Mouse (Mus musculus) lung, postnatal 0 days (tissue): ENCODE data around the gene Ubald1. TPM values are rescaled to one million over a fixed set of nuclear protein-coding genes. Genes with fewer than 3 reads are reported as not detected.

Source experiments
- ATAC-seq: fragments of 200-750 bp; cut with Nextera tagmentation; 2 replicates; pipeline ENCODE4 v1.8.0; 2017; ENCODE audit warnings: moderate library complexity
- DNase-seq: peaks from one replicate; pipeline ENCODE4 v3.0.0-alpha.2; 2016; ENCODE audit warnings: low spot score
- H3K27ac ChIP-seq: fragments of 300-500 bp; sonication (generic); 2 replicates; pipeline ENCODE4 v1.5.1; 2014; ENCODE audit warnings: antibody characterized with exemption, mild to moderate bottlenecking, low read length, mixed read lengths
- H3K27me3 ChIP-seq: fragments of 300-500 bp; sonication (generic); replicated peaks from 2 replicates; pipeline ENCODE4 v1.6.1; 2014; ENCODE audit warnings: low read length, mixed read lengths; ENCODE audit not compliant: insufficient read depth
- H3K36me3 ChIP-seq: fragments of 300-500 bp; sonication (generic); 2 replicates; pipeline ENCODE4 v1.6.1; 2014; ENCODE audit warnings: low read length, mixed read lengths; ENCODE audit not compliant: insufficient read depth
- H3K4me1 ChIP-seq: fragments of 300-500 bp; sonication (generic); 2 replicates; pipeline ENCODE4 v1.6.1; 2014; ENCODE audit warnings: antibody characterized with exemption, low read depth, low read length, mixed read lengths; ENCODE audit not compliant: insufficient read depth
- H3K4me2 ChIP-seq: fragments of 300-500 bp; sonication (generic); replicated peaks from 2 replicates; pipeline ENCODE4 v1.6.1; 2014; ENCODE audit warnings: low read depth, mild to moderate bottlenecking, low read length, moderate library complexity, mixed read lengths
- H3K4me3 ChIP-seq: fragments of 300-500 bp; sonication (generic); 2 replicates; pipeline ENCODE4 v1.5.1; 2014; ENCODE audit warnings: low read depth, low read length
- H3K9ac ChIP-seq: fragments of 300-500 bp; sonication (generic); replicated peaks from 2 replicates; pipeline ENCODE4 v1.6.1; 2014; ENCODE audit warnings: low read depth, mild to moderate bottlenecking
- H3K9me3 ChIP-seq: fragments of 300-500 bp; sonication (generic); 2 replicates; pipeline ENCODE4 v1.6.1; 2016; ENCODE audit warnings: low read length, mixed read lengths
- CTCF ChIP-seq: IDR thresholded peaks from 2 replicates; pipeline ENCODE4 v1.5.1; 2016; ENCODE audit warnings: antibody characterized with exemption, mild to moderate bottlenecking
- EP300 ChIP-seq: IDR thresholded peaks from 2 replicates; pipeline ENCODE4 v1.6.1; 2016; ENCODE audit warnings: antibody characterized with exemption, mild to moderate bottlenecking, control low read depth
- WGBS: fragments of 180-500 bp; shearing (Covaris S2); extraction: QIAGEN DNeasy Blood & Tissue Kit; methylation state at CpG from one replicate; pipeline ENCODE4 v1.1.7; 2014; 5-methylcytosine and 5-hydroxymethylcytosine counted together
- polyA plus RNA-seq: library from polyadenylated mRNA; unstranded; fragments of >200 nt; fragmentation: Nextera tagmentation; extraction: Ambion mirVana; gene quantifications from 2 replicates; pipeline ENCODE4 v1.2.1, GENCODE M21; 2015

Gene Ubald1
- polyA plus RNA-seq, 1 experiment from 2014 or later: 39.5 TPM

DNA sequence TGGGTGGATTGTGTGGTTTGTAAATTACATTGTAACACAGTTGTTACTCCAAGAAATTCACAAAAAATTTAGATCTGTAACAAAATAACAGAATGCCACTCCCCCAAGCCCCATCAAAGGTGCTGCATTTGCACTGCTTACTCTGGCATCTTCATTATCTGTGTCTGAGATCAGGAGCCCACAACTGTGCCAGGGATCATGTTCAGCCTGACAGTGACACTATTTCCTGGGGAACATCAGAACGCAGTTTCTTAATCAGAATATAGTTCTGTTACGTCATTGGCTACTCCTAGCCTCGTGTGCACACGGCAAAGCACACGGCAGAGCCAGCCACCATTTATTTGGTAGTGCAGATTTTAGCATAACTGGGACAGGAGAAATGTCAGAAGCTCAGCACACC, 52.5 kb downstream of the Ubald1 start:
- no peak overlapping the region for H3K9ac ChIP-seq
- H3K4me1 ChIP-seq: no peaks in the 10 kb centered on the region
- no peaks in the 10 kb centered on the region for H3K36me3 ChIP-seq
- no peaks in the 10 kb centered on the region for H3K27me3 ChIP-seq
- WGBS: 87% methylated on average over 5 of the region's 5 CpGs
- TF ChIP-seq CTCF (no peak), EP300 (no peak)
- DNase-seq (no peak), ATAC-seq (no peak)
- H3K4me2 ChIP-seq: no peak overlapping the region
- H3K27ac ChIP-seq: no peak overlapping the region
- H3K9me3 ChIP-seq: no peaks in the 10 kb centered on the region
- no peak overlapping the region for H3K4me3 ChIP-seq

Other genes with a start within 250 kb of the Ubald1 start
- gene Vasn, start 240.4 kb downstream of the Ubald1 start, polyA plus RNA-seq: 17.4 and 18.0 TPM in 2 replicates
- 37.8 and 38.9 TPM in 2 replicates for gene Dnaja3, start 240.3 kb downstream of the Ubald1 start, polyA plus RNA-seq
- gene Coro7, start 200.5 kb downstream of the Ubald1 start, polyA plus RNA-seq: 8.7 and 9.0 TPM in 2 replicates
- gene Nmral1, start 161.0 kb downstream of the Ubald1 start, polyA plus RNA-seq: 6.0 and 7.1 TPM in 2 replicates
- 92.4 and 97.9 TPM in 2 replicates for gene Hmox2, start 154.0 kb downstream of the Ubald1 start, polyA plus RNA-seq
- gene Cdip1, start 90.0 kb downstream of the Ubald1 start, polyA plus RNA-seq: 57.5 and 68.2 TPM in 2 replicates
- gene 4930562C15Rik, start 44.9 kb downstream of the Ubald1 start, polyA plus RNA-seq: 2.2 and 2.4 TPM in 2 replicates
- 75.6 and 76.7 TPM in 2 replicates for gene Mgrn1, start 5.9 kb upstream of the Ubald1 start, polyA plus RNA-seq
- 87.6 and 92.0 TPM in 2 replicates for gene Nudt16l1, start 58.4 kb upstream of the Ubald1 start, polyA plus RNA-seq
- 41.0 and 43.4 TPM in 2 replicates for gene Anks3, start 83.9 kb upstream of the Ubald1 start, polyA plus RNA-seq
- gene Sept12, start 117.5 kb upstream of the Ubald1 start, polyA plus RNA-seq: 0.14 and 0.27 TPM in 2 replicates
- 57.5 and 59.4 TPM in 2 replicates for gene Smim22, start 127.0 kb upstream of the Ubald1 start, polyA plus RNA-seq
- gene Rogdi, start 133.2 kb upstream of the Ubald1 start, polyA plus RNA-seq: 58.9 and 60.4 TPM in 2 replicates
- 75.8 and 81.1 TPM in 2 replicates for gene Glyr1, start 169.5 kb upstream of the Ubald1 start, polyA plus RNA-seq
- gene Ubn1, start 169.7 kb upstream of the Ubald1 start, polyA plus RNA-seq: 15.0 and 16.3 TPM in 2 replicates